Mouse (Mus musculus): ENCODE data around the gene Gm49394. TPM values are rescaled to one million over a fixed set of nuclear protein-coding genes. Genes with fewer than 3 reads are reported as not detected.

The Gm49394 gene
- polyA plus RNA-seq, 1 experiment from 2014 or later, result not detected

DNA sequence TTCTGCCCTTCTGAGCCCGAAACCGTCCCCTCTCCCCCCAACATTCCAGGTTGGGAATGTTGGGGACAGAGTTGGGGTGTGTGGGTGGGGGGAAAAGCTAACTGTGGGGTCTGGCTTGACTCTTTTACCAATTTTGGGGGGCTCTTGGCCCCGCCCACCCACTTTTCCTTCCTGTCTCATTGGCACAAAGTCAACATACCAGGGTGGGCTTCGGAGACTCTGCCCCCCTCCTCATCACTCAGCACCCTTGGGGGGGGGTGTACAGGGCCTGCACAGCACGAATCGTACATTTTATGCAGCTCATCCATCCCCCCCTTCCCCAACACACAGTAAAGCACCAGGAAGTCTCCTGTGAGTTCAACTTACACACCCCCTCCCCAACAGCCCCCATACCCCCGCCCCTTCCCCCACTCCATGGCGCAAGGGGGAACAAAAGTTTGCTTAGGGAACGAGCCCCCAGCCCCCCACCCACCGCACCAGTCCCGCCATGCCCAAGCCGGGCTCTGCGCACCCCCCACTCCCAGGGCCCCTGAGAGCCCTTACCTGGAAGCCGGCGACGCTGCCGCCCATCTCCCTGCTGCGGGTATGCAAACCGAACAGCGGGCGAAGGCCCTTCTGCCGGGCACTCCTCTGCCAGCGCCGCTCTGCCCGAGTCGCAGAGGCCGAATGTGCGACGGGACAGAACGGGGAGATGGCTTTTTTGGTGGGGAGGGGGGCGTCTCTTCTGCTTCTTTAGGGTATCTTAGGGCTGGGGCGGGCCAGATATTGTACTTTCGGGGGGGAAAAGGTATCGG, 11.7 kb downstream of the Gm49394 start:
- ATAC-seq (ENCODE audit: low FRiP score), result no peak
- 2% methylated on average over 26 of the region's 34 CpGs for whole genome bisulfite sequencing
- Histone ChIP-seq H3K4me2 (peak overlapping the region; percentile 48), H3K4me1 (replicated peaks) (peaks cover 36% of the 10 kb centered on the region), H3K36me3 (no peaks in the 10 kb centered on the region), H3K27me3 (peaks cover 100% of the 10 kb centered on the region), H3K4me3 (peak overlapping the region; percentile 36), H3K9me3 (no peaks in the 10 kb centered on the region), H3K9ac (peak overlapping the region; percentile 53; the same call in 1 of the 2 replicates), H3K27ac (no peak overlapping the region; the same call in none of the 2 replicates)

DNA sequence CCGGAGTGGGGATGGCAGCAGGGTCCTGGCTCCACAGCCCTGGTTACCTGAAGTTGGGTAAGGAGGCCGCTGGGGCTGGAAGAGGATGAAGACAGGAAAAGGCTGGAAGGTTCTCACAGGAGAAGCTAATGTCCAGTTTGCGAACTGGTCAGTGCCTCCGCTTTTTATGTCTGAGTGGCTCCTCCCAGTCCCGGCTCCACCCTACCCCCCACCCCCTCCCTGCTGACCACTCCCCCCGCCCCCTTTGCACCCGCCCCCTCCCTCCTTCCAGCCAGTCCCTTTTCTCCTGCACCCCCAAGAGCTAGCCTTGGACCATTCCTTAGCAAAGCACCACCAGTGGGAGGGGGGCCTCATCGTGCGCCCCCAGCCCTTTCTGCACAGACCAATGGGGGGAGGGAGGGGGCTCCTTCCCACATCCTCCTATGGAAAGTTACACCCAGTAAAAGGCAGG, 12.4 kb downstream of the Gm49394 start:
- H3K4me2 ChIP-seq, result peak overlapping the region; percentile 48
- H3K27me3 ChIP-seq, result peaks cover 100% of the 10 kb centered on the region
- H3K27ac ChIP-seq, result no peak overlapping the region; the same call in 1 of the 2 replicates
- WGBS, result 8% methylated on average over 4 of the region's 9 CpGs
- peaks cover 36% of the 10 kb centered on the region for H3K4me1 ChIP-seq (replicated peaks)
- no peak for ATAC-seq (ENCODE audit: low FRiP score)
- peak overlapping the region; percentile 36 for H3K4me3 ChIP-seq
- no peaks in the 10 kb centered on the region for H3K36me3 ChIP-seq
- H3K9ac ChIP-seq, result peak overlapping the region; percentile 36; the same call in 1 of the 2 replicates
- no peaks in the 10 kb centered on the region for H3K9me3 ChIP-seq

DNA sequence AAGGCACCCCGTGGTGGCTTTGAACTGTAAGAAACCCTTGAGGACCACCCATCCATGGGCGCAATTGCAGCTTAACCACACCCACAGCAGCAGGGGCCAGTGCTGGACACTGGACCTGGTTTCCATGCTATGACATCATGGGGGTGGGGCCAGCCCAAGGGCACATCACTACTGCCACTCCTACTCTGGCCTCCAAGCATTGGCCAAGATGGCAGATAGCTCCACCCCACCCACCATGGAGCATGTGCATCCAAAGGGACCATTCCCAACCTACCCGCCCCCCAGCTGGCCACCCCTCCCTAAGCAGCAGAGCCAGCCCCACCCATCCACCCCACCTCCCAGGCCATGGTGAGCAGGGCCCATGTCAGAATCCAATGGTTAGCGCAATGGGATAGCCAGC, 13.7 kb downstream of the Gm49394 start:
- H3K4me3 ChIP-seq, result 0 out of 2 replicates have a peak overlapping the region, but pooled peaks have one; percentile 18

DNA sequence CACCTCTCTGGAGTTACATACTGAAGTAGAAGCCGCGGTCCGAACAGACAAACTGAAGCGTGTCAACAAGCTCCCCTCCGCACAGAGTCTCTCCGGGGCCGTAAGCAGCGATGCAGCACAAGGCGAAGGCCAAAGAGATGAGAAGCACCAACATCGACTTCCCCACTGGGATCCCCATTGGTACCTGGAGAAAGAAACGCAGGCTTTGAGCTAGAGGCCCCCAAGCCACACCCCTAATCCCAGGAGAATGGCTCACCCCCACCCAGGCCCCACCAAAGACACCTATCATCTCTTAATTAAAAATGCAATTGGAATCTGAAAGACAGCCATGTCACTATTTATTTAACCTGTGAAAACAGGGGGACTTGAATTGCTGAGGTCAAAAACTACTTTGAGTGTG, 14.1 kb downstream of the Gm49394 start:
- WGBS, result 5% methylated on average over 11 of the region's 11 CpGs
- Histone ChIP-seq H3K4me2 (peak overlapping the region; percentile 25), H3K4me3 (peak overlapping the region; percentile 9; the same call in 1 of the 2 replicates), H3K9me3 (no peaks in the 10 kb centered on the region), H3K9ac (no peak overlapping the region), H3K27me3 (peaks cover 99% of the 10 kb centered on the region), H3K36me3 (no peaks in the 10 kb centered on the region), H3K27ac (no peak overlapping the region), H3K4me1 (replicated peaks) (peaks cover 32% of the 10 kb centered on the region)
- no peak for ATAC-seq (ENCODE audit: low FRiP score)

More for the DNA sequence above, 13.7 kb downstream of the Gm49394 start:
- 28% methylated on average over 4 of the region's 4 CpGs for WGBS
- no peak overlapping the region for H3K9ac ChIP-seq
- no peaks in the 10 kb centered on the region for H3K36me3 ChIP-seq
- no peak for ATAC-seq (ENCODE audit: low FRiP score)
- H3K4me1 ChIP-seq (replicated peaks), result peaks cover 36% of the 10 kb centered on the region
- peak overlapping the region; percentile 25; the same call in 1 of the 2 replicates for H3K4me2 ChIP-seq
- no peaks in the 10 kb centered on the region for H3K9me3 ChIP-seq
- H3K27ac ChIP-seq, result no peak overlapping the region
- H3K27me3 ChIP-seq, result peaks cover 99% of the 10 kb centered on the region

DNA sequence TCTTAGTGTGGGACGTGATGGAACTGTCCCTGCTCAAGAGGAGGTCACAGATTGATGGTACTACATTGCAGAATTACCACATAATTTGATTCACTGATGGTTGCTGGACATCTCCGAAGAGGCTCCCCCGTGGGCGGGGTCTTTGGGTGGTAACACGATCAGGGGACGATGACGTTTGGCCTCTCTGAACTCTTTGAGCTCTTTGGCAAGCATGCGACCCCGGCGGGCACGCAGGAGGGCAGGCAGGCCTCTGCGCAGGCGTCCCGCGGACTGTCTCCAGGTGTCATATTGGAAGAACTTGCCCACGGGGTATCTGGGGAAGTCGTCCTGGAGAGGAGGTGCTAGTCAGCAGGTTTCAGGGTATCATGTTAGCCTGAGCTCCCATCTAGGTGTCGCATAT, 16.0 kb downstream of the Gm49394 start:
- H3K27ac ChIP-seq, result no peak overlapping the region
- no peak for ATAC-seq (ENCODE audit: low FRiP score)
- H3K4me3 ChIP-seq, result no peak overlapping the region
- H3K36me3 ChIP-seq, result no peaks in the 10 kb centered on the region
- peaks cover 81% of the 10 kb centered on the region for H3K27me3 ChIP-seq
- no peak overlapping the region for H3K9ac ChIP-seq
- 11% methylated on average over 18 of the region's 18 CpGs for WGBS
- no peak overlapping the region for H3K4me2 ChIP-seq
- peaks cover 15% of the 10 kb centered on the region for H3K4me1 ChIP-seq (replicated peaks)
- no peaks in the 10 kb centered on the region for H3K9me3 ChIP-seq

DNA sequence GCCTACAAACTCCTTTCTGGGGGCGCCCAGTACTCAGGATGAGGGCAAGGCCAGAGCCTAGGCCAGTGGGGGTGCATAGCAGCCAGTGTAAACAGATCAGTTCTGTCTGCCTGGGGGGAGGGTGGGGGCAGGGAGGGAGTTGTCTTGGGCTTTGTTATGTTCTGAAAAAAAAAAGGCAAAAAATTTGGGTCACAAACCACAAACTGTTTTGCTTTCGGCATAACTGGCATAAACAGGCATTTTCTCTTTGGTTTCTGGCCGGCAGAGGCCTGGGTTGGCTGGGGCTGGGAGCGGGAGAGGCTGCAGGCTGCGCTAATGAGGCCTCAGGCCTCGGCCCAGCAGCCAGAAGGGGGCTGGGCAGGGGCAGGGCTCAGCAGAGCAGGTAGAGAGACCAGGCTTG, 23.1 kb downstream of the Gm49394 start:
- WGBS, result 36% methylated on average over 6 of the region's 6 CpGs
- peak overlapping the region; percentile 39; the same call in 1 of the 2 replicates for H3K9ac ChIP-seq
- H3K27ac ChIP-seq, result no peak overlapping the region
- peaks cover 25% of the 10 kb centered on the region for H3K27me3 ChIP-seq
- ATAC-seq (ENCODE audit: low FRiP score), result no peak
- H3K4me1 ChIP-seq (replicated peaks), result no peaks in the 10 kb centered on the region
- H3K9me3 ChIP-seq, result no peaks in the 10 kb centered on the region
- no peak overlapping the region for H3K4me3 ChIP-seq
- no peaks in the 10 kb centered on the region for H3K36me3 ChIP-seq
- H3K4me2 ChIP-seq, result no peak overlapping the region

DNA sequence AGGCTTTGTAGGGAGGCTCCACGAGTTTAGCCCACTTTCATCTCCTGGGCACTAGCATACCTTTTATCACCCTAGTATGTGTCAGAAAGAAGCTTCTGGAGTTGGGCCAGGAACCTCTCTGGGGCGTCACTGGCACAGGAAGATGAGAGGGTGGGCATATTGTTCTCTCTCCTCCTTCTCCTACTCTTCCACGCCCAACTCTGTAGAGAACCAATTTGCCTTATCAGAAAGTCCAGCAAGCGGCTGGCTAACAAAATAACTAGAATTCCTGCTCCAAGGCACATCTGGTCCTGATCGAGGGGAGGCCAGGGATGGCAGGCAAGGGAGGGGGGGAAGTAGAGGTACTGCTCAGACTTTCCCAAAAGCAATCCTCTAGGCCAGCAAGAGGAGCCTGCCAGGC, 24.7 kb downstream of the Gm49394 start:
- Histone ChIP-seq H3K9ac (no peak overlapping the region), H3K36me3 (no peaks in the 10 kb centered on the region), H3K9me3 (no peaks in the 10 kb centered on the region), H3K4me3 (no peak overlapping the region), H3K27me3 (peaks cover 14% of the 10 kb centered on the region; the same call in 1 of the 2 replicates), H3K4me1 (replicated peaks) (no peaks in the 10 kb centered on the region), H3K27ac (no peak overlapping the region), H3K4me2 (no peak overlapping the region)
- no peak for ATAC-seq (ENCODE audit: low FRiP score)
- WGBS, result 67% methylated on average over 5 of the region's 5 CpGs

DNA sequence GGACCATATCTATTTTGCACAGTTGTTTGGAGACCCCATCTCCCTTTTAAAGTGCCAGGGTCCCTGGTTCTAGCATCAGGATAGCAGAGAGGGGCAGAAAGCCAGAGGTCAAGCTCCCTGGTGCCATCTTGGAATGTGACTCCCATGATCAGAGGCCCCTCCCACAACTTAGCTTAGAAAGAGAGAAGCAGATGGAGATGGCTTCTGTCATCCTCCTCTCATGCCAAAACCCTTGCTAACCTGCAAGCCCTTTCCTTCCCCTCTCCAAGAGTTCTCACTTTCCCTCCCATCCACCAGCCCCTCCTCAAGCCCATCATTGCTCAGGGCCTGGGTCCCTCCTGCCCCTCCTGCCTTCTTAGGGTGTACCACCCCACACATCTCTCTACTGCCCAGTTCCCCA, 33.6 kb downstream of the Gm49394 start:
- Histone ChIP-seq H3K4me1 (replicated peaks) (peaks cover 9% of the 10 kb centered on the region), H3K27me3 (no peaks in the 10 kb centered on the region), H3K4me3 (no peak overlapping the region), H3K27ac (no peak overlapping the region), H3K36me3 (no peaks in the 10 kb centered on the region), H3K9ac (no peak overlapping the region), H3K4me2 (no peak overlapping the region), H3K9me3 (no peaks in the 10 kb centered on the region)
- no peak for ATAC-seq (ENCODE audit: low FRiP score)

DNA sequence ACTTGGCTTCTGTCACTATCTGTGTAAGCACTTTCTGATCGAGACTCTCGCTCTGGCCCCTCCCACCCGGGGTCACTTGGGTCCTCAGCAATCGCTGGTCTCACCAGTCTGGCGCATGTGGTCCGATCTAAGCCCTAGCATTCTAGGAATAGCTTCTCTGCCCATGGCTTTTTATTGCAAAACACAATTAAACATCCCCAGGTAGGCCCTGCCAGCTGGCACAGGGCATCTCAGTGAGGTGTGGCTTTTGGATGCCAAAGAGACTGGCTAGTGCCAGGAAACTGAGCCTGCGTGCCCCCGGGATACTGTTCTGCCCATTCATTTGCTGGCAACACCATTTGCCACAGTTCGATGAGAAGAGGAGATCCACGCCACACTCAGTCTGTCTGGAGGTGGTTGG, 39.1 kb downstream of the Gm49394 start:
- 84% methylated on average over 10 of the region's 10 CpGs for WGBS
- no peak overlapping the region for H3K27ac ChIP-seq
- H3K4me2 ChIP-seq, result no peak overlapping the region
- no peaks in the 10 kb centered on the region for H3K27me3 ChIP-seq
- H3K4me1 ChIP-seq (replicated peaks), result no peaks in the 10 kb centered on the region
- H3K9me3 ChIP-seq, result no peaks in the 10 kb centered on the region
- H3K4me3 ChIP-seq, result no peak overlapping the region
- no peak for ATAC-seq (ENCODE audit: low FRiP score)
- no peaks in the 10 kb centered on the region for H3K36me3 ChIP-seq
- no peak overlapping the region for H3K9ac ChIP-seq

DNA sequence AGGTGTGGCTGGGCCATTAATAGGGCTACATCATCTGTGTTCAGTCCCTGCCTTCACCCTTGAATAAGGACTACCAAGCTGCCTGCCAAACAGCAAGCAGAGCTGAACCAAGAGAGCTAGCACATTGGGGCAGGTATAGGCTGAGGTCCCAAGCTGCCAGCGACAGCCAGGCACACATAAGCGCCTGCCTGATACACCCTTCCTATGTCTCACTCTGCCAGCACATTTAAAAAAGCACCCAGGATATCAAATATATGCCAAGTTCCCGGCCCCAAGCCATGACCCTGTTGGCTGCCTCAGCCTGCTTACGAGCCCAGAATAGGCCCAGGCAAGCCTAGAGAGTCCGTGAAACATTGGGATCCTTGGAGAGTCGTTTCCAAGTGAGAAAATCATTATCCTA, 39.9 kb downstream of the Gm49394 start:
- Histone ChIP-seq H3K27me3 (no peaks in the 10 kb centered on the region), H3K4me1 (replicated peaks) (no peaks in the 10 kb centered on the region), H3K36me3 (no peaks in the 10 kb centered on the region), H3K9me3 (no peaks in the 10 kb centered on the region), H3K27ac (no peak overlapping the region), H3K4me2 (no peak overlapping the region), H3K4me3 (no peak overlapping the region), H3K9ac (no peak overlapping the region)
- ATAC-seq (ENCODE audit: low FRiP score), result no peak
- WGBS, result 82% methylated on average over 6 of the region's 6 CpGs

DNA sequence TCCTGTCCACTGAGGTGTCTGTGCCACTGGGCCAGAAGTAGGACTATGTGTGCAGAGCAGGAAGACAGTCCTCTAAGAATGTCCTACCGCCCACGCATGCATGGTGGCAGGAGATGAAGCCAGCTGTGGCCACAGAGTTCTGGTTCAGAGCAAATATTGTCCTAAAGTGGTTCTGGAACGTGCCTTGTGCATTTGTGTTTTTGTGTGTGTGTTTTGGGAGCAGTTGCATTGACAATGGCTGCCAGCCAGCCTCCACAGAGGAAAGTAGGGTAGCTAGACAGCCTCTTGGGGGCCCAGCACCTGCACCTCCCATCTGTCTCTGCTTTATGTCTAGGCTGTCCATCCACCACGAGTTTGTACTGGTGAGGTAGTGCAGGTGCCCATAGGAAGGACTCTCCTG, 47.6 kb downstream of the Gm49394 start:
- H3K27ac ChIP-seq, result no peak overlapping the region
- no peaks in the 10 kb centered on the region for H3K4me1 ChIP-seq (replicated peaks)
- H3K4me3 ChIP-seq, result no peak overlapping the region
- H3K9ac ChIP-seq, result no peak overlapping the region
- no peak for ATAC-seq (ENCODE audit: low FRiP score)
- WGBS, result 76% methylated on average over 4 of the region's 4 CpGs
- no peaks in the 10 kb centered on the region for H3K9me3 ChIP-seq
- no peaks in the 10 kb centered on the region for H3K27me3 ChIP-seq
- 0 out of 2 replicates have a peak, but pooled peaks cover 6% of the 10 kb centered on the region for H3K36me3 ChIP-seq
- no peak overlapping the region for H3K4me2 ChIP-seq

DNA sequence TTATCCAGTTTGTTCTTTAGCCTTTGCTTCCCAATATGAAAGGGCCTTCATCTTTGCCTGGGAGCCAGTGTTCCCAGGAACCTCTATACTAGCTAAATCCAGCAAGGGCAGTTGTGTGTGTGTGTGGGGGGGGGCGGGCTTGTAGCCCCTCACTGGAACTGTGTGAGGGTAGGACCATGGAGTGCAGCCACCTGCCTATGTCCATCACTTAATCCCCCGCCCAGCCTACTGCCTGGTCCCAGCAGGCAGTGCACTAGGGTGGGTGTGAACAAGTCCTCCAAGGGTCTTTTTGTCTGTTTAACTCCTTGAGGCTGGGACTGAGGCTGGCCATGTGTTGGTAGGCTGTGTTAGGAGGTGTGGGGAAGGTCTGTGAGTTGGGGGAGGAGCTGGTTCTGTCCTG, 56.7 kb downstream of the Gm49394 start:
- H3K4me3 ChIP-seq, result no peak overlapping the region
- no peak overlapping the region for H3K9ac ChIP-seq
- H3K9me3 ChIP-seq, result no peaks in the 10 kb centered on the region
- 50% methylated on average over 2 of the region's 2 CpGs for WGBS
- no peak for ATAC-seq (ENCODE audit: low FRiP score)
- H3K36me3 ChIP-seq, result 0 out of 2 replicates have a peak, but pooled peaks cover 3% of the 10 kb centered on the region
- H3K4me2 ChIP-seq, result no peak overlapping the region
- H3K4me1 ChIP-seq (replicated peaks), result peaks cover 13% of the 10 kb centered on the region
- no peak overlapping the region for H3K27ac ChIP-seq
- H3K27me3 ChIP-seq, result peaks cover 4% of the 10 kb centered on the region; the same call in 1 of the 2 replicates

Data from hindbrain, embryonic 13.5 days (tissue).